Mouse (Mus musculus): ENCODE measurements around the gene Syn3.

Syn3 gene

GRCm38 (mm10) chr10:86281238-86281637, 217.5 kb downstream of the Syn3 start:
- no peak for DNase-seq (ENCODE audit: low read depth, low spot score)

GRCm38 (mm10) chr10:86279579-86280168, 219.0 kb downstream of the Syn3 start:
- no peak for DNase-seq (ENCODE audit: low read depth, low spot score)

GRCm38 (mm10) chr10:86278481-86278880, 220.2 kb downstream of the Syn3 start:
- DNase-seq (ENCODE audit: low read depth, low spot score): no peak

- no peak for DNase-seq (ENCODE audit: low read depth, low spot score)
These were observed 221.4 kb downstream of the Syn3 start for GRCm38 (mm10) chr10:86277327-86277726.

- no peak for DNase-seq (ENCODE audit: low read depth, low spot score)
These were observed 223.1 kb downstream of the Syn3 start for GRCm38 (mm10) chr10:86275585-86275984.

GRCm38 (mm10) chr10:86273410-86274191, 225.1 kb downstream of the Syn3 start:
- no peak for DNase-seq (ENCODE audit: low read depth, low spot score)

GRCm38 (mm10) chr10:86272826-86273225, 225.9 kb downstream of the Syn3 start:
- no peak for DNase-seq (ENCODE audit: low read depth, low spot score)

GRCm38 (mm10) chr10:86270254-86270653, 228.4 kb downstream of the Syn3 start:
- no peak for DNase-seq (ENCODE audit: low read depth, low spot score)

GRCm38 (mm10) chr10:86264618-86265017, 234.1 kb downstream of the Syn3 start:
- DNase-seq (ENCODE audit: low read depth, low spot score): no peak

GRCm38 (mm10) chr10:86261725-86262124, 237.0 kb downstream of the Syn3 start:
- no peak for DNase-seq (ENCODE audit: low read depth, low spot score)

GRCm38 (mm10) chr10:86258992-86259391, 239.7 kb downstream of the Syn3 start:
- no peak for DNase-seq (ENCODE audit: low read depth, low spot score)

GRCm38 (mm10) chr10:86258046-86258445, 240.7 kb downstream of the Syn3 start:
- DNase-seq (ENCODE audit: low read depth, low spot score): no peak

GRCm38 (mm10) chr10:86257045-86257444, 241.7 kb downstream of the Syn3 start:
- no peak for DNase-seq (ENCODE audit: low read depth, low spot score)

- DNase-seq (ENCODE audit: low read depth, low spot score): peak; percentile 64
These were observed 242.5 kb downstream of the Syn3 start for GRCm38 (mm10) chr10:86256221-86256620.

GRCm38 (mm10) chr10:86250149-86250922, 248.4 kb downstream of the Syn3 start:
- DNase-seq (ENCODE audit: low read depth, low spot score): no peak

- DNase-seq (ENCODE audit: low read depth, low spot score): no peak
These were observed 249.4 kb downstream of the Syn3 start for GRCm38 (mm10) chr10:86249283-86249682.

GRCm38 (mm10) chr10:86248807-86249206, 249.9 kb downstream of the Syn3 start:
- no peak for DNase-seq (ENCODE audit: low read depth, low spot score)

- DNase-seq (ENCODE audit: low read depth, low spot score): no peak
These were observed 250.5 kb downstream of the Syn3 start for GRCm38 (mm10) chr10:86248131-86248740.

GRCm38 (mm10) chr10:86245396-86245795, 253.3 kb downstream of the Syn3 start:
- no peak for DNase-seq (ENCODE audit: low read depth, low spot score)

GRCm38 (mm10) chr10:86243525-86243924, 255.2 kb downstream of the Syn3 start:
- no peak for DNase-seq (ENCODE audit: low read depth, low spot score)

- no peak for DNase-seq (ENCODE audit: low read depth, low spot score)
These were observed 256.0 kb downstream of the Syn3 start for GRCm38 (mm10) chr10:86242721-86243120.

GRCm38 (mm10) chr10:86230006-86230405, 268.7 kb downstream of the Syn3 start:
- DNase-seq (ENCODE audit: low read depth, low spot score): no peak
